Mouse (Mus musculus): ENCODE data around the gene Rpap3.

GRCm38 (mm10) chr15:97667437-97667836 lies 38.2 kb downstream of the Rpap3 start:
- TF ChIP-seq GATA1 (IDR thresholded peaks at IDR 0.05; ENCODE audit: low read depth, low read length) (0 out of 2 replicates have a peak, but pooled peaks have one; percentile 29), GABPA (IDR thresholded peaks at IDR 0.05; ENCODE audit: low read depth, low read length) (0 out of 2 replicates have a peak, but pooled peaks have one; percentile 25)
